Mouse (Mus musculus): ENCODE measurements around the gene Dscaml1. TPM values are rescaled to one million over a fixed set of nuclear protein-coding genes. Genes with fewer than 3 reads are reported as not detected.

Dscaml1 gene
- polyA plus RNA-seq, 1 experiment from 2014 or later: 1.3 TPM

GRCm38 (mm10) chr9:45487179-45487801, 60.9 kb downstream of the Dscaml1 start:
- Histone ChIP-seq H3K9ac (no peak overlapping the region), H3K27me3 (no peaks in the 10 kb centered on the region), H3K9me3 (replicated peaks) (no peaks in the 10 kb centered on the region), H3K4me3 (replicated peaks) (no peak overlapping the region), H3K4me1 (no peaks in the 10 kb centered on the region), H3K27ac (replicated peaks) (no peak overlapping the region), H3K36me3 (no peaks in the 10 kb centered on the region), H3K4me2 (replicated peaks) (no peak overlapping the region)
- no peak for ATAC-seq (ENCODE audit: insufficient number of reproducible peaks, low FRiP score, low TSS enrichment, low read depth)
- 79% methylated on average over 12 of the region's 12 CpGs for WGBS

- H3K4me3 ChIP-seq (replicated peaks): no peak overlapping the region
- H3K27me3 ChIP-seq: no peaks in the 10 kb centered on the region
- WGBS: 75% methylated on average over 2 of the region's 2 CpGs
- no peak overlapping the region for H3K9ac ChIP-seq
- no peak overlapping the region for H3K4me2 ChIP-seq (replicated peaks)
- ATAC-seq (ENCODE audit: insufficient number of reproducible peaks, low FRiP score, low TSS enrichment, low read depth): no peak
- H3K4me1 ChIP-seq: no peaks in the 10 kb centered on the region
- H3K9me3 ChIP-seq (replicated peaks): no peaks in the 10 kb centered on the region
- H3K27ac ChIP-seq (replicated peaks): no peak overlapping the region
- no peaks in the 10 kb centered on the region for H3K36me3 ChIP-seq
Measured at GRCm38 (mm10) chr9:45490899-45491298, 64.5 kb downstream of the Dscaml1 start.

- no peak for ATAC-seq (ENCODE audit: insufficient number of reproducible peaks, low FRiP score, low TSS enrichment, low read depth)
- Histone ChIP-seq H3K27ac (replicated peaks) (no peak overlapping the region), H3K9me3 (replicated peaks) (no peaks in the 10 kb centered on the region), H3K36me3 (no peaks in the 10 kb centered on the region), H3K4me1 (peaks cover 11% of the 10 kb centered on the region; the same call in 1 of the 2 replicates), H3K4me2 (replicated peaks) (no peak overlapping the region), H3K9ac (no peak overlapping the region), H3K27me3 (no peaks in the 10 kb centered on the region), H3K4me3 (replicated peaks) (no peak overlapping the region)
- WGBS: 84% methylated on average over 3 of the region's 3 CpGs
Measured at GRCm38 (mm10) chr9:45494889-45495288, 68.5 kb downstream of the Dscaml1 start.

- Histone ChIP-seq H3K4me2 (replicated peaks) (no peak overlapping the region), H3K27ac (replicated peaks) (no peak overlapping the region), H3K27me3 (no peaks in the 10 kb centered on the region), H3K4me3 (replicated peaks) (no peak overlapping the region), H3K9ac (no peak overlapping the region), H3K36me3 (no peaks in the 10 kb centered on the region), H3K9me3 (replicated peaks) (no peaks in the 10 kb centered on the region), H3K4me1 (peaks cover 11% of the 10 kb centered on the region; the same call in 1 of the 2 replicates)
- 89% methylated on average over 3 of the region's 3 CpGs for WGBS
- no peak for ATAC-seq (ENCODE audit: insufficient number of reproducible peaks, low FRiP score, low TSS enrichment, low read depth)
Measured at GRCm38 (mm10) chr9:45496340-45496739, 69.9 kb downstream of the Dscaml1 start.

- H3K4me2 ChIP-seq (replicated peaks): no peak overlapping the region
- no peaks in the 10 kb centered on the region for H3K9me3 ChIP-seq (replicated peaks)
- no peaks in the 10 kb centered on the region for H3K36me3 ChIP-seq
- no peak overlapping the region for H3K9ac ChIP-seq
- H3K27ac ChIP-seq (replicated peaks): no peak overlapping the region
- no peak for ATAC-seq (ENCODE audit: insufficient number of reproducible peaks, low FRiP score, low TSS enrichment, low read depth)
- no peaks in the 10 kb centered on the region for H3K27me3 ChIP-seq
- H3K4me3 ChIP-seq (replicated peaks): no peak overlapping the region
- peaks cover 13% of the 10 kb centered on the region for H3K4me1 ChIP-seq
- WGBS: 54% methylated on average over 1 of the region's 1 CpGs
Measured at GRCm38 (mm10) chr9:45496944-45497343, 70.5 kb downstream of the Dscaml1 start.

- no peaks in the 10 kb centered on the region for H3K9me3 ChIP-seq (replicated peaks)
- no peak overlapping the region for H3K4me3 ChIP-seq (replicated peaks)
- no peaks in the 10 kb centered on the region for H3K36me3 ChIP-seq
- peak; percentile 10; the same call in 1 of the 2 replicates for ATAC-seq (ENCODE audit: insufficient number of reproducible peaks, low FRiP score, low TSS enrichment, low read depth)
- no peak overlapping the region for H3K4me2 ChIP-seq (replicated peaks)
- no peaks in the 10 kb centered on the region for H3K27me3 ChIP-seq
- H3K27ac ChIP-seq (replicated peaks): peak overlapping the region; percentile 82
- no peak overlapping the region for H3K9ac ChIP-seq
- 31% methylated on average over 10 of the region's 10 CpGs for WGBS
- peaks cover 19% of the 10 kb centered on the region for H3K4me1 ChIP-seq
Measured at GRCm38 (mm10) chr9:45499267-45499666, 72.8 kb downstream of the Dscaml1 start.

- 58% methylated on average over 3 of the region's 3 CpGs for WGBS
- Histone ChIP-seq H3K9ac (no peak overlapping the region), H3K36me3 (no peaks in the 10 kb centered on the region), H3K4me1 (peaks cover 25% of the 10 kb centered on the region), H3K4me3 (replicated peaks) (no peak overlapping the region), H3K27ac (replicated peaks) (peak overlapping the region; percentile 82), H3K4me2 (replicated peaks) (no peak overlapping the region), H3K27me3 (no peaks in the 10 kb centered on the region), H3K9me3 (replicated peaks) (no peaks in the 10 kb centered on the region)
- no peak for ATAC-seq (ENCODE audit: insufficient number of reproducible peaks, low FRiP score, low TSS enrichment, low read depth)
Measured at GRCm38 (mm10) chr9:45500071-45500595, 73.7 kb downstream of the Dscaml1 start.

GRCm38 (mm10) chr9:45501295-45501927, 75.0 kb downstream of the Dscaml1 start:
- H3K27me3 ChIP-seq: no peaks in the 10 kb centered on the region
- WGBS: 43% methylated on average over 5 of the region's 5 CpGs
- H3K9ac ChIP-seq: no peak overlapping the region
- no peak overlapping the region for H3K27ac ChIP-seq (replicated peaks)
- no peak for ATAC-seq (ENCODE audit: insufficient number of reproducible peaks, low FRiP score, low TSS enrichment, low read depth)
- H3K36me3 ChIP-seq: no peaks in the 10 kb centered on the region
- peaks cover 31% of the 10 kb centered on the region for H3K4me1 ChIP-seq
- no peak overlapping the region for H3K4me3 ChIP-seq (replicated peaks)
- no peaks in the 10 kb centered on the region for H3K9me3 ChIP-seq (replicated peaks)
- H3K4me2 ChIP-seq (replicated peaks): no peak overlapping the region

- Histone ChIP-seq H3K9ac (no peak overlapping the region), H3K4me3 (replicated peaks) (no peak overlapping the region), H3K4me2 (replicated peaks) (no peak overlapping the region), H3K9me3 (replicated peaks) (no peaks in the 10 kb centered on the region), H3K27me3 (no peaks in the 10 kb centered on the region), H3K27ac (replicated peaks) (no peak overlapping the region), H3K36me3 (no peaks in the 10 kb centered on the region), H3K4me1 (peaks cover 31% of the 10 kb centered on the region)
- WGBS: 14% methylated on average over 14 of the region's 14 CpGs
- no peak for ATAC-seq (ENCODE audit: insufficient number of reproducible peaks, low FRiP score, low TSS enrichment, low read depth)
Measured at GRCm38 (mm10) chr9:45501963-45502641, 75.7 kb downstream of the Dscaml1 start.

- H3K9ac ChIP-seq: no peak overlapping the region
- no peaks in the 10 kb centered on the region for H3K27me3 ChIP-seq
- peaks cover 20% of the 10 kb centered on the region for H3K4me1 ChIP-seq
- H3K36me3 ChIP-seq: no peaks in the 10 kb centered on the region
- no peak for ATAC-seq (ENCODE audit: insufficient number of reproducible peaks, low FRiP score, low TSS enrichment, low read depth)
- 30% methylated on average over 5 of the region's 5 CpGs for WGBS
- no peak overlapping the region for H3K4me2 ChIP-seq (replicated peaks)
- H3K9me3 ChIP-seq (replicated peaks): no peaks in the 10 kb centered on the region
- no peak overlapping the region for H3K4me3 ChIP-seq (replicated peaks)
- H3K27ac ChIP-seq (replicated peaks): no peak overlapping the region
Measured at GRCm38 (mm10) chr9:45504977-45505376, 78.5 kb downstream of the Dscaml1 start.

GRCm38 (mm10) chr9:45505487-45505939, 79.1 kb downstream of the Dscaml1 start:
- Histone ChIP-seq H3K9ac (no peak overlapping the region), H3K36me3 (no peaks in the 10 kb centered on the region), H3K4me3 (replicated peaks) (no peak overlapping the region), H3K9me3 (replicated peaks) (no peaks in the 10 kb centered on the region), H3K27me3 (no peaks in the 10 kb centered on the region), H3K4me2 (replicated peaks) (no peak overlapping the region), H3K27ac (replicated peaks) (no peak overlapping the region), H3K4me1 (peaks cover 20% of the 10 kb centered on the region)
- WGBS: 53% methylated on average over 4 of the region's 4 CpGs
- ATAC-seq (ENCODE audit: insufficient number of reproducible peaks, low FRiP score, low TSS enrichment, low read depth): peak; percentile 81
